Mouse (Mus musculus) inflammation-experienced regulatory T-cells, adult 6 months (primary cell): ENCODE results near the gene Slc25a20. TPM values are rescaled to one million over a fixed set of nuclear protein-coding genes. Genes with fewer than 3 reads are reported as not detected.
"Not testable (repeated sequence)": the region's sequence is repeated elsewhere in the genome, so short reads cannot be mapped to it uniquely, and the experiment has no call there.

Experiments
- ATAC-seq: one replicate; pipeline ENCODE4 v1.8.0; 2017
- polyA plus RNA-seq, 3 experiments: library from polyadenylated mRNA; unstranded; fragments of 100-300 nt; shearing (Covaris generic); gene quantifications; one replicate each; pipeline ENCODE4 v1.2.1; 2017

Slc25a20 gene
- 10 to 100 TPM; 41.0 to 53.4 (median 48.2) TPM for polyA plus RNA-seq

- ATAC-seq, result peak; percentile 80
Observed at GRCm38 (mm10) chr9:108661677-108662612, at the start of gene Slc25a20. Slc25a20 (plus strand) TSS chr9:108662088.

DNA sequence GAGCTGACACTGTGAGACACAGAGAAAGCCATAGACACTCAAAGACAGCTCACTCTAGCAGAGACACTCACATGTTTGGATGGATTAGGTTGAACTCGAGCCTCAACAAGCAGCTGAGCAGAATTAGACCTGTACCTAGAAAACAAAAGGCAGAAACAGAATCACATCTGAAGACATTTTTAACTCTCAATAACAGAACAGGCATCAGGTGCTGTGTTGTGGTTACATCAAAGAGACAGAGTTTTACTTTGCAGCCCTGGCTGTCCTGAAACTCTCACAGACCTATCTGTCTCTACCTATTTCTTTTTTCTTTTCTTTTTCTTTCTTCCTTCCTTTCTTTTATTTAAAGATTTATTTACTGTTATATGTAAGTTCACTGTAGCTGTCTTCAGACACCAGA, 44.6 kb upstream of the Slc25a20 start:
- no peak for ATAC-seq

DNA sequence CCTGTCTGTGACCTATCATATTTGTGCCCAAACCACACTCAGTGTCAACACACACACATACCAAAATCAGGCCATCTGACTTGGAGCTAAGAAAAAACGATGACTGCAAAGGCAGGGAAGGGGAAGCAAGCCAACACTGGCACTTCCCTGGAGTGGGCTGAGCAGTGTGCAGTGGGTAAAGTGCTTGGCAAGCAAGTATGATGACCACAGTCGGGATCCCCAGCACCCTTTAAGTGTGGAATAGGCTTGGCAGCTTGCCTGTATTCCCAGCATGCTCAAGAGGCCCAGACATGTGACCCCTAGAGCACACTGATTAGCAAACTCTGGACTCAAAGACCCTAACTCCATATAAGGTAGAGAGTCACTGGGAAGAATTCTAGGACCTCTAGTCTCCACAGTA, 35.4 kb upstream of the Slc25a20 start:
- no peak for ATAC-seq

DNA sequence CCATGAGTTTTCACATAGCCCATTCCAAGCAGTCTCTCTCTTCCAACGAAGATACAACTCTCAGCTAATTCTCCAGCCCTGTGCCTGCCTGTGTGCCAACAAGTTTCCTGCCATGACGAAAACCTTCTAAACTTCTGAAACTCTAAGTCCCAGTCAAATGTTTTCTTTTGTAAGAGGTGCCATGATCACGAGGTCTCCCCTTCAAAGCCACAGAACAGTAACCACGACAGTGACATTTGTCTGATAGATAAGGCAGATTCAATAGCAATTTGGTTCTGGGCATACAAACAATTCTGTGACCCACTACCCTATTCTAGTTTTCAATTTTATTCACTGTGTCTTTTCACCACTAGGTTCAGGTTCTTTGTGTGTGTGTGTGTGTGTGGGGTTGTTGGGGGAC, 33.7 kb upstream of the Slc25a20 start:
- no peak for ATAC-seq

DNA sequence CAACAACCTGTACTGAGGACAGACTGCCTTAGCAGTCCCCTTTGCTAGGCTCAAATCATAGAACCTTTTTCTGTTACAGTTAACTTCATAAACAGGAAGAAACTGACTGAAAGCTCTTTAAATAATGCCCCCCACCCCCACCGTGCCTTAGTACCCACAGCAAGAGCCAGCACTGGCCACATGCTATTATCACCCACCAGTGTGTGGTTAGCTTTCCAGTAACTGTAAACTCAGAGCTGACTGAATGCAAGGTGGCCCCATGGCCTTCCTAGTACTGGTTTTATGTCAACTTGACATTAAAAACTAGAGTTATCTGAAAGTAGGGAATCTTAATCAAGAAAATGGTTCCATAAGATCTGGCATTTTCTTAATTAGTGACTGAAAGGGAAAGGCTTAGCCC, 31.2 kb upstream of the Slc25a20 start:
- ATAC-seq, result no peak

GRCm38 (mm10) chr9:108631631-108632256, 30.1 kb upstream of the Slc25a20 start:
- ATAC-seq, result no peak

DNA sequence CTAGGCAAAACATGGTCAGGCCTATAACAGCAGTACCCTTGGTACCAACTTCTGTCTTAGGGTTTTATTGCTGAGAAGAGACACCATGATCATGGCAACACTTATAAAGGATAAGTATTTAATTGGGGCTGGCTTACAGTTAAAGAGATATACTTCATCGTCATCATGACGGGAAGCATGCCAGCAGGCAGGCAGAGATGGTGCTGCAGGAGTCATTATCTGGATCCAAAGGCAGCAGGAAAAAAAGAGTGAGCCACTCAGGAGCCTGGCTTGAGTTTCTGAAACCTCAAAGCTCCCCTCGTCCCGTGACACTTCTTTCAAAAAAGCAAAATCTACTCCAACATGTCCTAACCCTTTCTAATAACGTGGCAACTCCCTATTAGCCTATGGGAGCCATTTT, 29.5 kb upstream of the Slc25a20 start:
- ATAC-seq, result no peak

GRCm38 (mm10) chr9:108633846-108634245, 28.0 kb upstream of the Slc25a20 start:
- no peak for ATAC-seq

GRCm38 (mm10) chr9:108635415-108635814, 26.5 kb upstream of the Slc25a20 start:
- ATAC-seq, result no peak

DNA sequence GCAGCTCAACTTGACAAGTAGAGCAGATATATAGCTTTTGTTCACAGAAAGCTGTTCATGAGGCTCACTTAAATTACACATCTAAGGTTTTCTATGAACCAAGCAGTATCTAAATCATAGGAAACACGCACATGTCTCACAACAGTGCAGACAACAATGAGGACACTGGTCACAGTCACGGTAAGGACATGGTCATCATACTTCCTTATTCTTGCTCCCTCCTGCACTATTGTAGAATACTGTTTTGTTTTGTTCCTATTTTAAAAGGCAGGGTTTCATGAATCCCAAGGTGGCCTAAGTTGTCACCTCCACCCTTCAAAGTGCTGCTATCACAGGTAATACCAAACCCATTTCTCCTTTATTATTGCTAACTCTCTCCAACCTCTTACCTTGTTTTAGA, 22.1 kb upstream of the Slc25a20 start:
- no peak for ATAC-seq

GRCm38 (mm10) chr9:108648166-108648565, 13.7 kb upstream of the Slc25a20 start:
- ATAC-seq, result no peak

- peak; percentile 90 for ATAC-seq
Observed at GRCm38 (mm10) chr9:108648611-108649560, 13.0 kb upstream of the Slc25a20 start, which contains the start of gene Arih2. Arih2 (minus strand) TSS chr9:108649386.

DNA sequence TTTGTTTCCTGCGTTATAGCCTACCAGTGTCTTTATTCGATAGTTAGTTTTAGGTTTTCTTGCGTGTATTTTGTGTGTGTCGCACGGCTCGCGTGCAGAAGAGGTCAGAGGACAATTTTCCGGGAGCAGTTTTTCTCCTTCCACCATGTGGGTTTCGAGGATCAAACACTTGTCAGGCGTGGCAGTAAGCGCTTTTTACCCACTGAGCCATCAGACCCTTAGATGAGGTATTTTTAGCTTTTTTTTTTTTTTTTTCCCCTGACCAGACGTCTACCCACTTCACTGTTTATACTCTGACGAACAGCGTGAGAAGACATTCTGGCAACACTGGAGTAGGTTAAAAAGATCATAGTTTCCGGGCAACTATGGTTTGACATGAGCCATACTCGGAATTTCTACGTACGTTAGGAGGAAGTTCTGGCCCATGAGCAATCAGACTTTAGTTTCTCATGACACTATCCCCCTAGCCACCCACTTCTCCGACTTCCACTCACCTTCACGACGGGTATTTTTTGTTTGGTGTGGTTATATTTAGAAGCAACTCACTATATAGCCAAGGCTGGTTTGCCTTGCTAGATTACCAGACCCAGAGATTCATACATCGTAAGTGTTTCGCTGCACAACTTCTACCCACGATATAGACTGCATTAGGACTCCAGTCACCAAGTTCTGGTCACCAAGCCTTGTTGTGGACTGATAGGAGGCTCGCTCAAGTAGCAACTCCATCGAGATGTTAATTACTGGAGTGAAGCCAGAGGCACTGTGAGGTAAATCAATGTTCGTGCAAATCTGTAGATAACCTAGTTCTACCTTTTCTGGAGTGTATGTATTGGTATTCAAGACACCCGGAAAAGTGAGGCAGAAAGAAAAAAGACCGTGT, 12.1 kb upstream of the Slc25a20 start:
- peak; percentile 57 for ATAC-seq

DNA sequence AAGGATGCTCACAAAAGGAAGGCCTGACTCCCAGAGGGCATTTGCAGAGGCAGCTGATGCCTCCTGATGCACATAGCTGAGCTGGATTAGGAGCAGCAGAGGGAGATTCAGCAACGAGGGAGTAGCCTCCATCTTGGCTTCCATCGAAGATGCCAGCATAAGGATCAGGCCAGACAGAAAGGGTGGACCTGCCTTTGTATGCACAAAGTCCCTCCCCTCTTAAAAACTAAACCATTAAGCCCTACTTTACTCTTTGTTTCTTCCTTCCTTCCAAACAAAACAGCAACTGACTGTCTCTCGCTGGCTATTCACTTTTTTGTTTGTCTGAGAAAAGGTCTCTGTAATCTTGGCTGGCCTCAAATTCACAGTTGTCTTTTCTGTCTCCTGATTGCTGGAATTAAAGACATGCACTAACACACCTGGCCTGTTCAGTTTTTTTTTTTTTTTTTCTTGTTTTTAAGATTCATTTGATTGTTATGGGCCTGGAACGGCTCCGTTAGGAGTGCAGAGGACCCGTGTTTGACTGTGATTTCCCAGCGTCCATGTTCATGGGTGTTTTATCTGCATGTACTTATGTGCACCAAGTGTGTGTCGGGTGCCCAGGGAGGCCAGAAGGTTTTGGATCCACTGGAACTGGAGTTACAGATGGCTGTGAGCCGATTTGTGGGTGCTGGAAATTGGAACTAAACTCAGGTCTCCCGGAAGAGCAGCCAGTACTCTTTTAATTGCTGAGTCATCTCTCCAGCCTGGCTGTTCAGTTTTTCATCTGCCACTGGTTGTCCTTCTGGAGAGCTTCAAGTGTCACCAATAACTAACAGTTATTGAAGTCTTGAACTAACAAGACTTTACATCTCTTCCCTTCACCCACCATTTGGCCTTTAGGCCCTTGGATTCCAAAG, 7.1 kb upstream of the Slc25a20 start:
- ATAC-seq, result no peak

DNA sequence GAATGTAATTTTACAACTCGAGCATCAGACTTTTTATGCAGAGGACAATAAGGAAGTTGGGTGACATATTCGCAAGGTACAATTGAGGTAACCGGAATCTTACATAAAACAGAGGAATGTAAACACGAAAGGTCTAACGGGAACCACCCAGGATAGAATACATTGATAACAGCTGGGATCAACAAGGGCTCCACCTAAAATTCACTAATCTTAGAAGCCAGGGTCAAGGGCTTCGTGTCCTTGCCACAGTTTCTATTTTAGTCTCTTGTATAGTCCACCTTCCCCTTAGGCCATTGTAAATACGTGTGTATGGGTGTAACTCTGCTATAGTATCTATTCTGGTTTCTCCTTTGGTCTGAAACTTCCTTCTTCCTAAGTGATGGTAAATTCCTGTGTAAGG, 6.0 kb upstream of the Slc25a20 start:
- ATAC-seq, result not testable (repeated sequence)

- no peak for ATAC-seq
Observed at GRCm38 (mm10) chr9:108662660-108663059, 772 bp downstream of the Slc25a20 start.

DNA sequence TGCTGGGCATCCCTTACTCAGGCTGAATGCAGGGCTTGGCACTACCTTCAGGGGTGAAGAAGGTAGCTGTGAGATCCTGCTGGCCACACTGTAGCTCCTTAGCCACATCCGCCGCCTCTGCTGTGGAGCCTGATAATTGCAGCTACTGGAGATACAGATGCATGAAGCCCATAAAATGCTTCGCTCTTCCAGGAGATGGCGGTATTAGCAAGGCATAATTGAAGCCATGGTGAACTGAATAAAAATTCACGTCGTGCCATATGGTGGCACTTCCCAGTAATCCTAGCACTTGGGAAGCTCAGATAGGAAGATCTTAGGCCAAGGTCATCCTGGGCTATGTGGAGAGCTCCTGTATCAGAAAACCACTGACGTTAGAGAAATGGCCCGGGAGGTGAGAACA, 8.0 kb downstream of the Slc25a20 start:
- no peak for ATAC-seq

DNA sequence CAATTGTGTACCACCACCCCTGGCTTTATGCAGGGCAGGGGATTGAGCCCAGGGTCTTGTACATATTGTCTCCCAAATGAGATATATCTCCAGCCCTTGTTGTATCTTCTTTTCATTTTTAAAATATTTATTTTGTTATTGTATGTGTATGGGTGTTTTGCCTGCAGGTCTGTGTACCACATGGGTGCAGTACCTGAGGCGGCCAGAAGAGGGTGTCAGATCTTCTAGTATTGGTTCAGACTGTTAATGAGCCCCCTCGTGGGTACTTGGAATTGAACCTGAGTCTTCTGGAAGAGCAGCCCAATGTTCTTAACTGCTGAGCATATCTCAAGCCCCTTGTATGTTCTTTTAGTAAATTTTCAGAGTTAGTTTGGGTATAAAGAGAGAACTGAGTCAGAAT, 11.3 kb downstream of the Slc25a20 start:
- ATAC-seq, result no peak

- no peak for ATAC-seq
Observed at GRCm38 (mm10) chr9:108680026-108680425, 18.1 kb downstream of the Slc25a20 start.

GRCm38 (mm10) chr9:108686475-108686887, 24.6 kb downstream of the Slc25a20 start:
- no peak for ATAC-seq

- ATAC-seq, result no peak
Observed at GRCm38 (mm10) chr9:108687181-108687580, 25.3 kb downstream of the Slc25a20 start.
